Mouse (Mus musculus) retina, adult 2 months (tissue): ENCODE results near the gene Krtap31-2.

Experiments
- DNase-seq: peaks from one replicate; pipeline ENCODE4 v3.0.0-alpha.2; 2012; ENCODE audit warnings: low read depth, low spot score

Gene Krtap31-2

DNA sequence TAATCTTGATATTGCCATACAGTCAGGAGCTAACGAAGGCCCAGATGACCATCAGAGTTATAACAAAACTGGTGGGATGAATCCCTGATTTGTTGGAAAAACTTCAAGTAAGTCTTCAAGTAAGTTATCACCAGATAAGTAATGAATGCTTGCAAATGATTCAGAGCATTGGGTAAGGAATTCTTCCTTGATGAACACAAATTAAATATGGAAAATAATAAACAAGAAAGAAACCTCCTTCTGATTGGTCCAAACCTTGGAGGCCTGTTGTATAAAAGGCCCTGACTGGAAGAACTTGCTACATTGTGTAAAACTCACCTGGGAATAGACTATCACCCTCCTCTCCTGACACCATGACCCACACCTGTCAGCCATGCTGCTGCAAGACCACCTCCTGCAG lies at the start of gene Krtap31-2:
Gene Krtap31-2 (plus strand): TSS at position 301 of the 400 bp plus-strand sequence.
- no peak for DNase-seq

DNA sequence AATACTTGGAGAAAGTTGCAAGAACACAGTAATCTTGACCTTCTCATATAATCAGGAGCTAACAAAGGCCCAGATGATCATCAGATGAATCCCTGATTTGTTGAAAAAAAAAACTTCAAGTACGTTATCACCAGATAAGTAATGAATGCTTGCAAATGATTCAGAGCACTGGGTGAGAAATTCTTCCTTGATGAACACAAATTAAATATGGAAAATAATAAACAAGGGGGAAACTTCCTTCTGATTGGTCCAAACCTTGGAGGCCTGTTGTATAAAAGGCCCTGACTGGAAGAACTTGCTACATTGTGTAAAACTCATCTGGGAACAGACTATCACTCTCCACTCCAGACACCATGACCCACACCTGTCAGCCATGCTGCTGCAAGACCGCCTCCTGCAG lies 28.5 kb upstream of the Krtap31-2 start, which contains the start of gene Krtap31-1:
Gene Krtap31-1 (plus strand): TSS at position 301 of the 400 bp plus-strand sequence.
- DNase-seq: no peak

- DNase-seq: no peak
Observed at GRCm38 (mm10) chr11:99914451-99914850, 21.6 kb upstream of the Krtap31-2 start, which contains the start of gene Gm11565. Gene Gm11565, plus strand, starts transcription at chr11:99914751.

- DNase-seq: no peak
Observed at GRCm38 (mm10) chr11:99937751-99938264, 1.7 kb downstream of the Krtap31-2 start.

- no peak for DNase-seq
Observed at GRCm38 (mm10) chr11:99948175-99948574, 12.1 kb downstream of the Krtap31-2 start, which contains the start of gene Krtap9-5. Gene Krtap9-5, plus strand, starts transcription at chr11:99948475.

DNA sequence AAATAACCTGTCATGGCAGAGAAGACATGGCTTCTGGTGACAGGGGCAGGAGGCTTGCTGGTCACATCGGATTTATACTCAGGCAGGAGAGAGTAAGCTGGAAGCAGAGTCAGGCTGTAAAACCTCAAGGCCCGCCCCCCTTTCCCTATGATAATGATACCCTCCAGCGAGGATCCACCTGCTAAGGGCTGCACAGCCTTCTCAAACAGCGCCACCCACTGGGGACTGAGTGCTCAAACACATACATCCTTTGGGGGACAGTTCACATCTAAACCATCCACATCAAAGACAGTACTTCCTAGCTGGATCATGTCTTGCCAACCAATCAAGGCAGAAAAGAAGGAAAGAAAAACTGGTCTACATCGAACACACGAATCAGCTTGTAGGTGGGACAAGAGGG lies 28.1 kb downstream of the Krtap31-2 start:
- no peak for DNase-seq

GRCm38 (mm10) chr11:99965961-99966360 lies 29.9 kb downstream of the Krtap31-2 start:
- DNase-seq: no peak

GRCm38 (mm10) chr11:99978953-99979352 lies 42.9 kb downstream of the Krtap31-2 start, which contains the start of gene Krtap29-1:
Gene Krtap29-1, minus strand, starts transcription at chr11:99979053.
- DNase-seq: no peak

GRCm38 (mm10) chr11:99982731-99983130 lies 46.6 kb downstream of the Krtap31-2 start:
- no peak for DNase-seq

DNA sequence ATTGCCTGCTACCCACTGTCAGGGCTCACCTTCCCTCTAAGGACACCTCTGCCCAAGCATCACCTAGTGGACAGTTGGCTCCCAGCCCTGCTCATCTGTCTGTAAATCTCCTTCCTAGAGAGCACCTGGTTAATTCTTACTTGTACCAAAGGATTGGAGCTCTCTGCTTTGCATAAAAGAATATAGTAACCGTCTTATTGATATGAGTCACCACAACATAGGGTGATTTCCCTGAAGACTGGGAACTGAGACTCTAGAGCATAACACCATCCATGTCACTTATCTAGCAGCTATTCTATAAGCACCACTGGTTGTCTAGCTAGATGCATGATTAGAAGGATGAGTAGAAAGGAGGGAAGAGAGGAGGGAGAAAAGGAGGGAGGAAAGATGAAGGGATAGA lies 47.4 kb downstream of the Krtap31-2 start:
- no peak for DNase-seq

DNA sequence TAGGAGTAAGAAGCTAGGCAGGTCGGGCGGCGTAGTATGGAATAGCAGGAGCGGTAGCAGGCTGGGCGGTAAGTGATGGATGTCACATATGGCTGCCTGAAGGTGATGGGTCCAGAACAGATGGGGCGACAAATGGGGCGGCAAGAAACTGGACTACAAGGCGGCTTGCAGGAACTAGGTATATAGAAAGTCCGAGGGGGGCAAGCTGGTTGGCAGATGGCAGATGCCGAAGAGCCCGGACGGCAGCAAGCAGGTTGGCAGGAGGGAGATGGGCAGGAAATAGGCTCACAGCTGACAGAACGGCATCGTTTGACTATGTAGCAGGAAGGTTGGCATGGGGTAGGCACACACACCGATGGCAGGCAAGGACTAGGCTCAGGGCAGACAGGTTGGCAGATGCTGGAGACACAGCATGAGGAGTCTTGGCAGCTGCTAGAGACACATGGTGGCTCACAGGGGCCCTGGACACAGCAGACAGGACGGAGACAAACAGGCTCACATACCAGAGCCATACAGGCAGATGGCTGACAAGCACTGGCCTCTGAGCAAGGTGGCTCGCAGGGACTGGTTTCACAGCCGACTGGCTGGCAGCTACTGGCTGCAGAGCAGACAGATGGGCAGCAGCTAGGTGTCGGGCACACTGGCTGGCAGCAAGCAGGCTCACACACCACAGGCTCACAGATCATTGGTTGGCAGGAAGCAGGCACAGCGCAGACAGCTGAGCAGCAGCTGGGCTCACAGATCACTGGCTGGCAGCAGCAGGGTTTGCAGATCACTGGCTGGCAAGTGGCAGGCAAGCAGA lies 49.4 kb downstream of the Krtap31-2 start:
- DNase-seq: peak; percentile 20

DNA sequence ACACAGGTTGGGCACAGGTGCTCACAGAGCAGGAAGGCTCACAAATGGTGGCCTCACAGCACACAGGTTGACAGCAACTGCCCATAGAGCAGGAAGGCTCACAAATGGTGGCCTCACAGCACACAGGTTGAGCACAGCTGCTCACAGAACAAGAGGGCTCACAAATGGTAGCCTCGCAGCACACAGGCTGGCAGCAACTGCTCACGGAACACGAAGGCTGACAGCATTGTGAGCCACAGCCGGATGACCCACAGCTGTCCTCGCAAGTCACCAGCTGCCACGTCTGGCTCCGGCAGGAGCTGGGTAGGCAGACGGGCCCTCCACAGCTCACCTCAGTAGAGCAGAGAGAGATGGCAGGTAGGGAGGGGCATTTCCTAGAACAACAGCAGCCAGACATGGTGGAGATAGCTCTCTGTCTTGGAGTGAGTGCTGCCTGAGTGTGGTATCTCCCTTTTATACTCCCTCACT lies 50.1 kb downstream of the Krtap31-2 start, which contains the start of gene Krtap16-1:
Gene Krtap16-1 (minus strand): TSS at position 418 of the 468 bp plus-strand sequence.
- no peak for DNase-seq
